Mouse (Mus musculus): ENCODE measurements at regions not wholly inside any gene's neighbourhood (a gene's known extent, or its start where the extent isn't known, plus 50 kb on each side); places are given as distances from the start of the nearest gene placed in this dataset.

DNA sequence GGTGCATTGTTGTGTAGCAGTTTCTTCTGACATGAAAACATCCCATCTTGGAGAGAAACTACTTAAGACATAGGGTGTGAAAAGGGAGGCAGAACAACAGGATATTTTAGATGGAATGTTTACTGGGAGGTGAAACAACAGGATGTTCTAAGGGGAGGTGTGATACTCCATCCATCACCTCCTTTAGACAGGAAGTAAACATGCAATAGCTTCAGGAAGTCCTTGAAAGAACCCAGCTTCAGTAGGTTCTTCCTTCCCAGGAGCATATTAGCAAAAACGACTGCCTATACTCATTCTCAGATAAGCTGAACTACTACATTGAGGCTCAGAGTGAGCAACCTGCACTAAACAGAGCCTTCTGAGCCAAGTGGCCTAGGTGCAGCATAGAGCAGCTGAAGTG lies 82.6 kb upstream of the Med14 start:
- no peaks in the 10 kb centered on the region for H3K27me3 ChIP-seq (ENCODE audit: control insufficient read depth, insufficient read depth, low read length)
- no peak overlapping the region for H3K4me3 ChIP-seq (replicated peaks; ENCODE audit: insufficient read depth, low read depth, low read length)
- WGBS: 43% methylated on average over 1 of the region's 1 CpGs
- TF ChIP-seq POLR2A (IDR thresholded peaks at IDR 0.05; ENCODE audit: borderline replicate concordance, insufficient read depth, low read length) (no peak), CTCF (IDR thresholded peaks at IDR 0.05; ENCODE audit: borderline replicate concordance, insufficient read depth, low read depth, low read length) (no peak)
- DNase-seq: no peak
- peaks cover 8% of the 10 kb centered on the region; the same call in 1 of the 2 replicates for H3K4me1 ChIP-seq (ENCODE audit: control insufficient read depth, insufficient read depth, low read length)
- no peak overlapping the region for H3K27ac ChIP-seq (ENCODE audit: insufficient read depth, low read length)

GRCm38 (mm10) chrX:12841021-12841325 lies 79.1 kb upstream of the Med14 start:
- H3K27me3 ChIP-seq (ENCODE audit: control insufficient read depth, insufficient read depth, low read length): no peaks in the 10 kb centered on the region
- DNase-seq: peak; percentile 12 to 31
- 60% methylated on average over 3 of the region's 3 CpGs for WGBS
- H3K4me3 ChIP-seq (replicated peaks; ENCODE audit: insufficient read depth, low read depth, low read length): peak overlapping the region; percentile 71
- H3K4me1 ChIP-seq (ENCODE audit: control insufficient read depth, insufficient read depth, low read length): peaks cover 17% of the 10 kb centered on the region
- no peak for TF ChIP-seq POLR2A (IDR thresholded peaks at IDR 0.05; ENCODE audit: borderline replicate concordance, insufficient read depth, low read length)
- H3K27ac ChIP-seq (ENCODE audit: insufficient read depth, low read length): peak overlapping the region; percentile 83

DNA sequence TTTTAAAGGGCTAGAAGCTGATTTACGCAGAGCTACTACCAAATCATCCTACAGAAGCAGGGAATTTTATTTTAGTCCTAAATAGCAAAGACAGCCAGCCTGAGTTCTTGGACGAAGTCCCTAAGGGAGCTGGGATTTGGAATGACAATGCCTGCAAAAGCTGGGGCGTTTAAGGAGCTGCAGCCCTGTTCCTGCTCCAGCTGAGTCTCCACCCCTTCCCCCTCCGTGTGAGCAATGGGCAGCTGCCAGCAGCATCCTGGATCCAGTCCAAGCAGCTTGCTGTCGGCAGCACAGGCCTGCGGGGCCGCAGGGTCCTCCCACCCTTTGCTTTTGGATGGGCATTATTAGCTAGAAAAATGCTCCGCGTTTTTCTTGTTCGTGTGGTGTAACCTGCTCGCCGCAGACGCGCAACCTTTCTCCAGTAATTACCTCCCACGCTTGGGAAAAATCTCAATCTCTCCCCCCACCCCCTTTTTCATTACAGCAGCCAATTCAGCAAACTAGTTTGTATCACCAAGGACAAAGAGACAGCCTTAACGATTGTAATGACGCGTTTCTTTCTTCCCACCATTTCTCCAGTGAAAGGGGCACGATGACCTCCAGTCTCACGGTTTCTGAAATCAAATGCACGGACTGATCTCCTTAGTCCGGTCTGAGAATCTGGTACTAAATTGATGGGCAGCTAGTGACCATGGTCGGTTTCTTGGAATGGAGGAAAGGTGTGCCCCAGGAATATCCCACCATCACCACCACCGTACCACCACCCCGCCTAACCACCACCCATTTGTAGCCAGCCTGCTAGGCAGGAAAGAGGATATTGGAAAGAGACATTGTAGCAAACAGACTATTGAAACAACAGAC lies 78.5 kb upstream of the Med14 start:
- 9% methylated on average over 25 of the region's 25 CpGs for WGBS

DNA sequence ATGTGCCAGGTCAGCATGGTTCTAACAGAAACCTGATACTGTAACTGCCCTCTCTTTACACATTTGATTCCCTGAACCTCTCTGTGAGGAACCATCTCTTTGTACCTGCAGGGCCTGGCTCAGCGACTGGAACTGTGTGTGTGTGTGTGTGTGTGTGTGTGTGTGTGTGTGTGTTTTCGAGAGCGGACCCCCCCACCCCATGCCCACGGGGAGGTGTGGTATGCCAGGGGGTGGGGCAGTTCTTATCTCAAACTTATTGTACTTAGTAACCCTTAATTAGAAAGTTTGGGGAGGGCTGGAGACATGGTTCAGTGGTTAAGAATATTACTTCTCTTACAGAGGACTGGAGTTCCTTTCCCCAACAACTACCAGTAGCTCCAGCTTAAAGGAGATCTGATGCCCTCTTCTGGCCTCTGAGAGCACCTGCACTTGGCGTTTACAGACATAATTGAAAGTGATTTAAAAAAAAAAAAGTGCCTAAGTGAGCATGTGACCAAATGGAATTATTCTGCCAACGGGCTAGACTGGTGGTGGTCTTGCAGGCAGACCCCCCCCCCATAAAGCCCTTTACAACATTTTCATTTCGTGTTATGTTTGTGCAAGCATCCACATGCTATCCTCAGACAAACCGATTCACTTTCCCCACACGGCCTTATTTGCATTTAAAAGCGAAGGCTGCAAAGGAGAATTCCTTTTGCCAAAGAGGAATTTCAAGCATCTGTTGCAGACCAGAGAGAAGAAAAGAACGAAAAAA lies 77.7 kb upstream of the Med14 start:
- WGBS: 12% methylated on average over 10 of the region's 11 CpGs
- Histone ChIP-seq H3K4me3 (replicated peaks; ENCODE audit: insufficient read depth, low read depth, low read length) (peak overlapping the region; percentile 71), H3K27ac (ENCODE audit: insufficient read depth, low read length) (peak overlapping the region; percentile 83), H3K27me3 (ENCODE audit: control insufficient read depth, insufficient read depth, low read length) (no peaks in the 10 kb centered on the region), H3K4me1 (ENCODE audit: control insufficient read depth, insufficient read depth, low read length) (peaks cover 17% of the 10 kb centered on the region)
- peak; percentile 37 to 77 for DNase-seq
- TF ChIP-seq CTCF (IDR thresholded peaks at IDR 0.05; ENCODE audit: borderline replicate concordance, insufficient read depth, low read depth, low read length) (peak; percentile 57), POLR2A (IDR thresholded peaks at IDR 0.05; ENCODE audit: borderline replicate concordance, insufficient read depth, low read length) (no peak)

More for the DNA sequence above, 78.5 kb upstream of the Med14 start:
- peak; percentile 83 to 86 for DNase-seq
- Histone ChIP-seq H3K4me3 (replicated peaks; ENCODE audit: insufficient read depth, low read depth, low read length) (peak overlapping the region; percentile 71), H3K27ac (ENCODE audit: insufficient read depth, low read length) (peak overlapping the region; percentile 83), H3K27me3 (ENCODE audit: control insufficient read depth, insufficient read depth, low read length) (no peaks in the 10 kb centered on the region), H3K4me1 (ENCODE audit: control insufficient read depth, insufficient read depth, low read length) (peaks cover 17% of the 10 kb centered on the region)
- no peak for TF ChIP-seq CTCF (IDR thresholded peaks at IDR 0.05; ENCODE audit: borderline replicate concordance, insufficient read depth, low read depth, low read length)
- TF ChIP-seq POLR2A (IDR thresholded peaks at IDR 0.05; ENCODE audit: borderline replicate concordance, insufficient read depth, low read length): peak; percentile 38; the same call in 1 of the 2 replicates

DNA sequence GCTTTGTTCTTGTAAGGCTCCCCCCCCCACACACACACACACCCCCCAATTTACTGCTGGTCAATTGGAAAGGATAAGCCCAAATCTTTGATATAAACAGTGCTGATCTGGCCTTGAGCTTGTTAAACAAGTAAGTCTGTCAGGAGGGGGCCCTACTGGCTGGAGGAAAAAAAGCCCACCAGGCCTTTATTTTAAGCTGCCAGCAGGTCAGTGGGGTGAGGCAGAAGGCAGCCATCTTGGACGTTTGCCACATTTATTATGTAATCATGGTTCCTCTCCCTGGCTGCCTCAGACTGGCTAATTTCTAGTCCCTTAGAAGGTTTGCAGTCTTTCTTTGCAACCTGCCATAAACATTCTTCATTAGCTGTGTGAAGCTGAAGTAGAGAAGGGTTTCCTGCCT lies 75.9 kb upstream of the Med14 start:
- no peak overlapping the region for H3K4me3 ChIP-seq (replicated peaks; ENCODE audit: insufficient read depth, low read depth, low read length)
- peaks cover 17% of the 10 kb centered on the region for H3K4me1 ChIP-seq (ENCODE audit: control insufficient read depth, insufficient read depth, low read length)
- H3K27ac ChIP-seq (ENCODE audit: insufficient read depth, low read length): no peak overlapping the region; the same call in 1 of the 2 replicates
- H3K27me3 ChIP-seq (ENCODE audit: control insufficient read depth, insufficient read depth, low read length): no peaks in the 10 kb centered on the region
- DNase-seq: peak; percentile 25 to 57
- 0% methylated on average over 1 of the region's 1 CpGs for WGBS
- TF ChIP-seq POLR2A (IDR thresholded peaks at IDR 0.05; ENCODE audit: borderline replicate concordance, insufficient read depth, low read length): no peak
- TF ChIP-seq CTCF (IDR thresholded peaks at IDR 0.05; ENCODE audit: borderline replicate concordance, insufficient read depth, low read depth, low read length): no peak

GRCm38 (mm10) chrX:12834681-12835080 lies 72.8 kb upstream of the Med14 start:
- H3K4me3 ChIP-seq (replicated peaks; ENCODE audit: insufficient read depth, low read depth, low read length): no peak overlapping the region
- no peaks in the 10 kb centered on the region for H3K27me3 ChIP-seq (ENCODE audit: control insufficient read depth, insufficient read depth, low read length)
- no peak for DNase-seq
- no peak for TF ChIP-seq POLR2A (IDR thresholded peaks at IDR 0.05; ENCODE audit: borderline replicate concordance, insufficient read depth, low read length)
- no peak for TF ChIP-seq CTCF (IDR thresholded peaks at IDR 0.05; ENCODE audit: borderline replicate concordance, insufficient read depth, low read depth, low read length)
- H3K4me1 ChIP-seq (ENCODE audit: control insufficient read depth, insufficient read depth, low read length): peaks cover 10% of the 10 kb centered on the region
- WGBS: 72% methylated on average over 4 of the region's 4 CpGs
- H3K27ac ChIP-seq (ENCODE audit: insufficient read depth, low read length): no peak overlapping the region

DNA sequence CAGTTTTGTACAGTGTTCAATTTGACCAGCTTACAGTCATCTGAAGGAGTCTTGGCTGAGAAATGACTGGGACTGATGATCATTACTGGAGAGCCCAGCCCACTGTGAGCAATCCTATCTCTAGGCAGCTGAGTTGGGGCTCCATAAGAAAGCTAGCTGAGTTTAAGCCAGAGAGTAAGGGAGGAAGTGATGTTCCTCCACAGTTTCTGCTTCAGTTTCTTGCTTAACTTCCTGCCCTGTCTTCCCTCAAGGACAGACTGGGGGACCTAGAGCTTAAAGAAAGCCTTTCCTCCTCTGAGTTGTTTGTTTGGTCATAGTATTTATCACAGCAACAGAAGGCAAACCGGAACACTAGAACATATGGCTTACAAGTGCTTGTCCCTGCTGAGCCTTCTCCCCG lies 70.8 kb upstream of the Med14 start:
- DNase-seq: no peak
- Histone ChIP-seq H3K4me3 (replicated peaks; ENCODE audit: insufficient read depth, low read depth, low read length) (no peak overlapping the region), H3K27me3 (ENCODE audit: control insufficient read depth, insufficient read depth, low read length) (no peaks in the 10 kb centered on the region), H3K4me1 (ENCODE audit: control insufficient read depth, insufficient read depth, low read length) (peaks cover 5% of the 10 kb centered on the region), H3K27ac (ENCODE audit: insufficient read depth, low read length) (no peak overlapping the region)
- TF ChIP-seq POLR2A (IDR thresholded peaks at IDR 0.05; ENCODE audit: borderline replicate concordance, insufficient read depth, low read length): no peak
- no peak for TF ChIP-seq CTCF (IDR thresholded peaks at IDR 0.05; ENCODE audit: borderline replicate concordance, insufficient read depth, low read depth, low read length)
- WGBS: 30% methylated on average over 2 of the region's 2 CpGs

GRCm38 (mm10) chrX:12829165-12829564 lies 67.3 kb upstream of the Med14 start:
- Histone ChIP-seq H3K27me3 (ENCODE audit: control insufficient read depth, insufficient read depth, low read length) (no peaks in the 10 kb centered on the region), H3K4me3 (replicated peaks; ENCODE audit: insufficient read depth, low read depth, low read length) (no peak overlapping the region), H3K4me1 (ENCODE audit: control insufficient read depth, insufficient read depth, low read length) (no peaks in the 10 kb centered on the region), H3K27ac (ENCODE audit: insufficient read depth, low read length) (no peak overlapping the region)
- no peak for DNase-seq
- TF ChIP-seq POLR2A (IDR thresholded peaks at IDR 0.05; ENCODE audit: borderline replicate concordance, insufficient read depth, low read length) (no peak), CTCF (IDR thresholded peaks at IDR 0.05; ENCODE audit: borderline replicate concordance, insufficient read depth, low read depth, low read length) (no peak)
- 86% methylated on average over 3 of the region's 3 CpGs for WGBS
